Mouse (Mus musculus) regulatory T cell (primary cell): Measurements from ENCODE around the gene Prkar1a.

Source experiments
- in situ Hi-C: fragments of 300-600 bp; cut with MboI, MseI; formaldehyde crosslinking; loops from one replicate; pipeline ENCODE4 v1.15.1; 2025; ENCODE audit warnings: high pct_unique_total_duplicates

Prkar1a gene

DNA sequence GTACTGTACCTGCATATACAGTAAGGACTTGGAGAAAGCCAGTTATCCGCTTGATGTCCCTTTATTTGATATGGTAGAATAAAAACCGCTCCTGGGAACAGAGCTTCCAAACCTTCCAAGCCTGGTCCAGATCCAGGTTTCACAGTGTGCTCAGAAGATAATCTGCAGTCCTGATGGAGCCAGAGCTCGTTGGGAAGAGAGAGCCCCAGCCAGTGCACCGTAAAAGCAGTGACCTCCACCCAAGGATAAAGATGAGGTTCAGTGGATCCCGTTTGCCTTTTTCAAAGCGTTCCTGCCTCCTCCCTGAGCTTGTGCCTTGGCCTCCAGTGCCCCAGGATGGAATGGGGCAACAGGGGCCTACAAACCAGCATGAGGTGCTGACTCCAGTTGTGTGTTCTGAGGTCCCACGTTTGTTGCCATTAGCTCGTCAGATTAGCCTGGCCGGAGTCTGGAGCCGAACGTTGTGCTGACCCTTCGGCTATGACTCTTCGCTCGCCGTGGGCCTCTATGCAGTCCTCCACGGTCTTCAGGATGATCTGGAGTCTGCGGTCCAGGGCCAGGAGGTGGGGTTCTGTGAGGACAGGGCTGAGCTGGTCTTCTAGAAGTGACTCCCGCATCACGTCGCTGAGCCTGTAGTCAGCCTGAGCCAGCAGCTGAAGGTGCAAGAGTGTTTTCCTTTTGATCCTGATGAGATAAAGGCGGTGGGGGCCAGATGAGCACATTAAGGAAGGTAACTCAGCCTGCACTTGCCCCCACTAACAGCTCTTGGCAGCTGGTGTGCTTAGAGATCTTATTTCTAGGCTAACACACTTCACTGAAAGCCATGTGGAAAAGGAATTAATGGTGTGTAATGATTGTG lies 23.9 kb downstream of the Prkar1a start:
- in situ Hi-C loops: loop anchor here (5.0 kb wide), 2 partner anchors 184 to 594 kb away; no protein-coding TSS in a partner anchor

DNA sequence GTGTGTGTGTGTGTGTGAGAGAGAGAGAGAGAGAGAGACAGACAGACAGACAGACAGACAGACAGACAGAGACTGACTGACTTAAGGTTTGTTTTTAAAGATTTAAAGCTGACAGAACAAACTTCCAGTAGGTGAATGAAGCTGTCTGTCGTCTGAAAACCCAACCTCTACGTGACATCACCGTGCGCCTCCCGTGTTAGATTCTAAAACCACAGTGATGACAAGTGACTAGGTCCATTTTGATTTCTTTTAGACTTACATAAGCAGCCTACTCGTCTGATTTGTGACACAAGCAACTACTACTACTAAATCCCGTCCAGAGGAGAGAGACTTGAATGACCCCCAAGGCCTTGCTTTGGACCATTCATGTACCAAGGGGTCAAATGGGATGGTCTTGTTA lies 24.5 kb downstream of the Prkar1a start:
- in situ Hi-C loops: loop anchor here (5.0 kb wide), 2 partner anchors 184 to 594 kb away; no protein-coding TSS in a partner anchor

DNA sequence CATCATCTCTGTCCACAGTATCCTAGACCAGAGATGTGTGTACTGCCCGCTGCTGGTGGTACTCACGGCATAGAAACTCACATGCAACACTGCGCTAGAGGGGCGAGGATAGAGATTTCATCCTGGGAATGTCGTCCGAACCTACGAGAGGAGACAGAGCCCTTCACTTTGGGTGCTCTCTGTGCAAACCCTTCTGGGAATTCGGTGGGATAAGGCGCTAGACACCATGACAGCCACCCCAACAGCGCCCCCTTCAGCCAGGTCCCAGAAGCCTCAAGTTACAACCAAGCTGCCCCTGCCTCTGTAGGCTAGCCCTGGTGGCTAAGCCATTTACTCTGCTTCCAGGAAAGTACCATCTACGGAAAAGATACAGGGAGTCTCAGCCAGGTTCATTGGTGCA lies 25.3 kb downstream of the Prkar1a start:
- in situ Hi-C loops: loop anchor here (5.0 kb wide), 2 partner anchors 183 to 593 kb away; no protein-coding TSS in a partner anchor

DNA sequence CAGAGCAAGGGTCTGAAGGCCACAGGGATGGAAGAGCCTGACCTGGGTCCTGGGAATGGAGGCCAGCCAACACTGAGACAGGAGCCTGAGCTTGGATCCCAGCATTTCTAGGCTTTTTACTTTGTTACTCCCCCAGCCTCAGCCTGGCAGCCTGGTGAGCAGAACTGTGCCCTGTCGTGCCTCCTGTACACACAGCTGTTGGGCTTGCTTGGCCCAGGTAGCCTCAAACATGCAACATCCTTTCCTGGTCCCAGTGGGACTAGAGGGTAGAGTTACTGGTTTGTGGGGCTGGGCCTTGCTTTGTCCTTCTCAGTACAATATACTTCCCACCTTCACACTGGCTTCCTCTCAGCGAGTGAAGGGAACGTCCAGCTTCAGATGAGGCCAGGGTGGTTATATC lies 26.0 kb downstream of the Prkar1a start:
- in situ Hi-C loops: no loop called here

DNA sequence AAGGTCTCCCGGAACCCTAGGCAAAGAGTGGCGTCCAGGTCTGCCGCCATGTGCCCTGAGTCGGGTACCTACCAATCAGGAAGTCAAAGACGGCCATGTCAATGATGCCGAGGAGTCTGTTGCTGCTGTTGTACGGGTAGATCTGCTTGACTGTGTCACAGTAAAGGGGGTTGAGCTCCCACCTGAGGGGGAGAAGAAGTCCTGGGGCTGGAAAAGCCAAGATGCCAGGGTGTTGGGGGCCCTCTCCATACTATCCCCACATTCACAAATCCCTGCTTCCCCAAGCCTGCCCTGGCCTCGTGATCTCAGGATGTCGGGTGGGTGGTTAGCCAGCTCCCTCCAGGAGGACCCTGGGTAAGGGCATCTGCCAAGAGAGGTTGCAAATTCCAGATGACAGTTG lies 26.6 kb downstream of the Prkar1a start:
- in situ Hi-C loops: no loop called here

DNA sequence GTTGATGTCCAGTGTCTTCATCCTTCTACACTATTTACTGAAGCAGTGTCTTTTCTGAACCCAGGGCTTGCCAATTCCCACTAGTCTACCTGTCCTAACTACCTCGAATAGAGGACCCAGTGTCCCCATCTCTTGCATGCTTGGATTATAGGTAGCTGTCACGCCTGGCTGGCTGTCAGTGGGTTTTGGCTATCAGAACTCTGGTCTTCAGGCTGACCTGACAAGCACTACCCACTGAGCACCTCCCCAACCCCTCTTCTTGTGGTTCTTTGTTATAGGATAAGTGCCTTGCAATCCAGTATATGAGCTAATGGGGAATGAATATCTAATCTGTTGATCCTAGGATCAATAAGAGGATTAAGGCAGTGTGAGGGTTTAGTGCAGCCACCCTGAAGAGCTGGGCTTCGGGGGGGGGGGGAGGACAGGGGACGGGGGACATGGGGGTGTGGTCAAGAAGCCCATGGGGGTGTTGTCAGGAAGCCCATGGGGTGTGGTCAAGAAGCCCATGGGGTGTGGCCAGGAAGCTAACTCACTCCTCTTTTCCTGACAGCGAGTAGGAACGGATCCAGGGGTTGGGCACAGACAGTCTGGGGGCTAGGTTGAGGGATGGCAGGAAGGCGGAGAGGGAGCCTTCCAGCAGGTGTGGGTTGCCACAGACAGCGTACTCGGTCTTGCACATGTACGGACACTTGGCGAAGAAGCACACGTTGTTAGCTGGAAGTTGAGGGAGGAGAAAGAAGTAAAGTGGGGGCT lies 27.6 kb downstream of the Prkar1a start:
- in situ Hi-C loops: no loop called here

- in situ Hi-C loops: no loop called here
These were observed 29.1 kb downstream of the Prkar1a start for GRCm38 (mm10) chr11:109678291-109678690.

- in situ Hi-C loops: no loop called here
These were observed 31.7 kb downstream of the Prkar1a start for GRCm38 (mm10) chr11:109680934-109681333.

- in situ Hi-C loops: no loop called here
These were observed 32.4 kb downstream of the Prkar1a start for GRCm38 (mm10) chr11:109681556-109681955.

DNA sequence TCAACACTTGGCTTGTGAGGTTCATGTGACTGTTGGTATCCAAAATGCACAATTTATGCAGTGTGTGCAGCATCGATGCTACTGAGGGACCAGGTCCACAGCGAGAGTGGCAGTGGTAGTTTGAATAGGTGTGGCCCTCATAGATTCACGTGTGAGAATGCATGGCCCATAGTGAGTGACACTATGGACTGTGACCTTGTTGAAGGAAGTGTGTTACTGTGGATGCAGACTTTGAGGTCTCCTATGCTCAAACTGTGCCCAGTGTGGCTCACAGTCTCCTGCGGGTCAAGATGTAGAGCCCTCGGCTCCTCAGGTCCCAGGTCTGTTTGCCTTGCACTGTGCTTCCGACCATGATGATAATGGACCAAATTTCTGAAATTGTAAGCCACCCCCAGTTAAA lies 33.0 kb downstream of the Prkar1a start:
- in situ Hi-C loops: no loop called here

DNA sequence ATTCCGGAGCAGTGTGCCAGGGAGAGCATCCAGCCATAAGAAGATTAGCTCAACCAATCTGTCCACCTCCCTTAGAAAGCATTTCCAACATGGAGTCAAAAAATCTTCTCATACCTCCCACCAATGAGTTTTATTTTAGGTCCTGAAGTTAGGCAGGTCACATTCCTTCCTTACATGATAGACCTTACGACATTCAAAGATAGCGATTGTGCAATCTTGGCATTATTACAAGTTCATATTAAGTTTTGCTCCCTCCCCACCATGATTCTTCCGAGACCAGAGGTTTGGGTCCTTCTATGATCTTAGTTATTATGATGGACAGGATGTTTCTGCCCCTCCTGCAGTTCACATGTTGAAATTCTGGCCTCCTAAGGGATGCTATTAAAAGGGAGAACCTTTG lies 40.3 kb downstream of the Prkar1a start:
- in situ Hi-C loops: no loop called here

DNA sequence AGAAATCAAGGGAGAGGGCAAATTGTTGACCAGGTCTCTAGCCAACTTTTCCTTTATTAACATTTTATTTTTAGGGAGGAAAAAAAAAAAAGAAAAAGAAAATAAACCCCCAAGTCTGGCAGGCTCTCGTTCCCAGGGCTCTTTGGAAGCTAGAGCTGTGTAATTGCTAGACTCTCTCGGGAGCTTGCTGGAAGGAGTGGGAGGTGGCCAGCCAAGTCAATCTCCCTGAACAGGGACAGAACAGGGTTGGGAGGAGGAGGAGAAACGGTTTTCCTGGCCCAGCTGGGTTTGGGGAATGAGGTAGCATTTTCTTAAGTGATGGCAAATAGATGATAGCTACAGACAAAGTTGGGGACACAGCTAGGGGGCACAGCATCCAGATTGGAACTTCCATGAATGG lies 43.5 kb downstream of the Prkar1a start:
- in situ Hi-C loops: no loop called here

- in situ Hi-C loops: no loop called here
These were observed 47.3 kb downstream of the Prkar1a start for GRCm38 (mm10) chr11:109696519-109696918.

GRCm38 (mm10) chr11:109697089-109697643 lies 48.0 kb downstream of the Prkar1a start:
- in situ Hi-C loops: no loop called here

GRCm38 (mm10) chr11:109698740-109699139 lies 49.5 kb downstream of the Prkar1a start:
- in situ Hi-C loops: no loop called here

DNA sequence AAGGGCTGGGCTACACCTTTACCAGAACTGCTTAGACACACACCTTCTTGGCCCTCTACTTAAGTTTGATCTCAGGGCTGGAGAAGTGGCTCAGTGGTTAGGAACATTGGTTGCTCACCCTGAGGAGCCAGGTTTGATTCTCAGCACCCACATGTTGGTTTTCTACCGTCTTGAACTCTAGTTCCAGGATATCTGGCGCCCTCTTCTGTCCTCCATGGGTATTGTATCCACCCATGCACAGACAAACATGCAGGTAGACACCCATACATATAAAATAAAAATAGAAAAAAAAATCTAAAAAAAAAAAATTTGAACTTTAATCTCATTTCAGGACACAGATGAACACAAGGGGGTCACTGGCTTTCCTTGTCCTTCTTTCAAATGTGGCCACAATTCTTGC lies 50.6 kb downstream of the Prkar1a start:
- in situ Hi-C loops: no loop called here

- in situ Hi-C loops: no loop called here
These were observed 51.6 kb downstream of the Prkar1a start for GRCm38 (mm10) chr11:109700761-109701160.

- in situ Hi-C loops: no loop called here
These were observed 53.0 kb downstream of the Prkar1a start for GRCm38 (mm10) chr11:109702031-109702815.

GRCm38 (mm10) chr11:109703845-109704244 lies 54.6 kb downstream of the Prkar1a start:
- in situ Hi-C loops: no loop called here

GRCm38 (mm10) chr11:109704311-109705205 lies 55.4 kb downstream of the Prkar1a start:
- in situ Hi-C loops: no loop called here
